Mouse (Mus musculus): ENCODE results near the gene Ogg1. TPM values are rescaled to one million over a fixed set of nuclear protein-coding genes. Genes with fewer than 3 reads are reported as not detected.

The Ogg1 gene
- polyA plus RNA-seq, 1 experiment from 2014 or later: 14.3 TPM

GRCm38 (mm10) chr6:113377496-113378385 is 51.0 kb downstream of the Ogg1 start, which contains the start of the genes Tada3 and Arpc4:
Gene Tada3, minus strand, starts transcription at chr6:113377883.
Gene Arpc4, plus strand, starts transcription at chr6:113378115.
- Histone ChIP-seq H3K4me2 (replicated peaks) (peak within 1 kb of the TSS; percentile 85), H3K36me3 (peaks cover 50% of the 10 kb centered on the region), H3K27me3 (replicated peaks) (no peaks in the 10 kb centered on the region), H3K4me3 (peak within 1 kb of the TSS; percentile 97), H3K27ac (peak within 1 kb of the TSS; percentile 95), H3K9ac (peak within 1 kb of the TSS; percentile 92), H3K9me3 (no peaks in the 10 kb centered on the region), H3K4me1 (peaks cover 17% of the 10 kb centered on the region)
- WGBS: under 1% methylated on average over 61 of the region's 61 CpGs
- peak; percentile 95 for ATAC-seq (ENCODE audit: low FRiP score, low read depth)

GRCm38 (mm10) chr6:113379246-113379645 is 52.5 kb downstream of the Ogg1 start:
- Histone ChIP-seq H3K36me3 (peaks cover 55% of the 10 kb centered on the region), H3K27me3 (replicated peaks) (no peaks in the 10 kb centered on the region), H3K9me3 (no peaks in the 10 kb centered on the region), H3K4me3 (no peak overlapping the region), H3K4me2 (replicated peaks) (peak overlapping the region; percentile 85), H3K27ac (no peak overlapping the region), H3K4me1 (peaks cover 17% of the 10 kb centered on the region), H3K9ac (no peak overlapping the region)
- WGBS: 90% methylated on average over 6 of the region's 6 CpGs
- ATAC-seq (ENCODE audit: low FRiP score, low read depth): no peak

GRCm38 (mm10) chr6:113380480-113380879 is 53.7 kb downstream of the Ogg1 start:
- Histone ChIP-seq H3K9me3 (no peaks in the 10 kb centered on the region), H3K4me2 (replicated peaks) (no peak overlapping the region), H3K4me1 (peaks cover 17% of the 10 kb centered on the region), H3K4me3 (no peak overlapping the region), H3K27me3 (replicated peaks) (no peaks in the 10 kb centered on the region), H3K36me3 (peaks cover 56% of the 10 kb centered on the region), H3K9ac (no peak overlapping the region), H3K27ac (no peak overlapping the region)
- no peak for ATAC-seq (ENCODE audit: low FRiP score, low read depth)
- 96% methylated on average over 11 of the region's 11 CpGs for WGBS

DNA sequence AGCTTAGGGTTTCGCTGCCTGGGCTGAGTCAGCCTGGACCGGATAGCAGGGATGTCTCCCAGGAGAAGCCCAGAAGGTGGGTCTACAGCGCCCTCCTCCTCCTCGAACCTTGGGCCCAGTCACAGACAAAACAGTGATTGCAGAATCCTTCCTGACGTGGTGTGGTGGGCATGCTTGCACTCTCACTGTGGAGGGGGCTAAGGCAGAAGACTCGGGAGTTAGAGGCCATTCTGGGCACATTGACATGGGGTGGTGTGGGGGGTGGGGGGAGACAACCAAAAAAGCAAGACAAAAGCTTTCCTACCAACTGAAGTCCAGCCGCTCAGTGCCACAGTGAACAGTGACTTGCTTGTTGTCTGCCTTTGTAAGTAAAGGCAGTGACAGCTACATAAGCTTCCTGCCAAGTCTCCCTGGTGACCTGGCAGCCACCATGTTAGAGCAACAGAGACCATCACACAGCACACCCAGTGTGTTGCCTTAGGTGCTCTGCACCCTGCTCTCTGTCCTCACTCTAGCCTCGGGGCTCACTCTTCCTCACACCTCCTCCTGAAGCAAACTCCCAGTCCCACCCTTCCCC is 57.7 kb downstream of the Ogg1 start:
- no peaks in the 10 kb centered on the region for H3K9me3 ChIP-seq
- H3K4me2 ChIP-seq (replicated peaks): no peak overlapping the region
- H3K4me3 ChIP-seq: no peak overlapping the region
- peaks cover 2% of the 10 kb centered on the region for H3K4me1 ChIP-seq
- H3K27me3 ChIP-seq (replicated peaks): no peaks in the 10 kb centered on the region
- no peak overlapping the region for H3K9ac ChIP-seq
- H3K27ac ChIP-seq: no peak overlapping the region
- H3K36me3 ChIP-seq: peaks cover 83% of the 10 kb centered on the region
- whole genome bisulfite sequencing: 89% methylated on average over 8 of the region's 8 CpGs
- ATAC-seq (ENCODE audit: low FRiP score, low read depth): no peak

Other genes with a start within 250 kb of the Ogg1 start
- 50.5 and 57.8 TPM in 2 replicates for gene Setd5, start 249.6 kb upstream of the Ogg1 start, polyA plus RNA-seq (2016; fragmentation: Nextera tagmentation; extraction: Ambion mirVana)
- 40.8 and 42.7 TPM in 2 replicates for gene Lhfpl4, start 131.6 kb upstream of the Ogg1 start, polyA plus RNA-seq (2016; fragmentation: Nextera tagmentation; extraction: Ambion mirVana)
- 46.0 and 48.6 TPM in 2 replicates for gene Mtmr14, start 89.1 kb upstream of the Ogg1 start, polyA plus RNA-seq (2016; fragmentation: Nextera tagmentation; extraction: Ambion mirVana)
- 0.55 and 0.56 TPM in 2 replicates for gene Cpne9, start 44.7 kb upstream of the Ogg1 start, polyA plus RNA-seq (2016; fragmentation: Nextera tagmentation; extraction: Ambion mirVana)
- gene Brpf1, start 19.8 kb upstream of the Ogg1 start, polyA plus RNA-seq (2016; fragmentation: Nextera tagmentation; extraction: Ambion mirVana): 24.9 and 29.9 TPM in 2 replicates
- 61.9 and 63.6 TPM in 2 replicates for gene Camk1, start 17.0 kb downstream of the Ogg1 start, polyA plus RNA-seq (2016; fragmentation: Nextera tagmentation; extraction: Ambion mirVana)
- gene Tada3, start 50.9 kb downstream of the Ogg1 start, polyA plus RNA-seq (2016; fragmentation: Nextera tagmentation; extraction: Ambion mirVana): 62.4 and 64.4 TPM in 2 replicates
- 352 and 393 TPM in 2 replicates for gene Arpc4, start 51.1 kb downstream of the Ogg1 start, polyA plus RNA-seq (2016; fragmentation: Nextera tagmentation; extraction: Ambion mirVana)
- gene Ttll3, start 62.3 kb downstream of the Ogg1 start, polyA plus RNA-seq (2016; fragmentation: Nextera tagmentation; extraction: Ambion mirVana): 5.6 and 7.1 TPM in 2 replicates
- gene Rpusd3, start 92.4 kb downstream of the Ogg1 start, polyA plus RNA-seq (2016; fragmentation: Nextera tagmentation; extraction: Ambion mirVana): 18.7 and 29.3 TPM in 2 replicates
- not detected in 2 replicates for gene Cidec, start 108.8 kb downstream of the Ogg1 start, polyA plus RNA-seq (2016; fragmentation: Nextera tagmentation; extraction: Ambion mirVana)
- 78.0 and 81.3 TPM in 2 replicates for gene Jagn1, start 115.6 kb downstream of the Ogg1 start, polyA plus RNA-seq (2016; fragmentation: Nextera tagmentation; extraction: Ambion mirVana)
- 0.73 and 1.6 TPM in 2 replicates for gene Il17re, start 131.5 kb downstream of the Ogg1 start, polyA plus RNA-seq (2016; fragmentation: Nextera tagmentation; extraction: Ambion mirVana)
- 2.4 and 3.0 TPM in 2 replicates for gene Il17rc, start 144.5 kb downstream of the Ogg1 start, polyA plus RNA-seq (2016; fragmentation: Nextera tagmentation; extraction: Ambion mirVana)
- gene Creld1, start 156.3 kb downstream of the Ogg1 start, polyA plus RNA-seq (2016; fragmentation: Nextera tagmentation; extraction: Ambion mirVana): 58.0 and 62.5 TPM in 2 replicates
- 2.6 TPM in 2 replicates for gene Prrt3, start 175.0 kb downstream of the Ogg1 start, polyA plus RNA-seq (2016; fragmentation: Nextera tagmentation; extraction: Ambion mirVana)
- 90.2 and 91.2 TPM in 2 replicates for gene Emc3, start 204.7 kb downstream of the Ogg1 start, polyA plus RNA-seq (2016; fragmentation: Nextera tagmentation; extraction: Ambion mirVana)
- gene Fancd2, start 204.7 kb downstream of the Ogg1 start, polyA plus RNA-seq (2016; fragmentation: Nextera tagmentation; extraction: Ambion mirVana): 8.3 and 8.4 TPM in 2 replicates

Measured in neural tube, embryonic 12.5 days (tissue).